Mouse (Mus musculus) testis, adult 10 weeks (tissue): ENCODE data around the gene 9930104L06Rik. TPM values are rescaled to one million over a fixed set of nuclear protein-coding genes. Genes with fewer than 3 reads are reported as not detected.

ENCODE experiments used
- polyA plus RNA-seq: library from polyadenylated mRNA; stranded (reverse); fragments of 350-450 nt; fragmentation: Illumina TruSeq; extraction: RNeasy Lipid Tissue Mini Kit (QIAGEN cat#74804); gene quantifications from one replicate; pipeline ENCODE4 v1.2.3, GENCODE M21; 2014; ENCODE audit warnings: low read depth, low replicate concordance

The 9930104L06Rik gene
- 6.5 TPM for polyA plus RNA-seq

DNA sequence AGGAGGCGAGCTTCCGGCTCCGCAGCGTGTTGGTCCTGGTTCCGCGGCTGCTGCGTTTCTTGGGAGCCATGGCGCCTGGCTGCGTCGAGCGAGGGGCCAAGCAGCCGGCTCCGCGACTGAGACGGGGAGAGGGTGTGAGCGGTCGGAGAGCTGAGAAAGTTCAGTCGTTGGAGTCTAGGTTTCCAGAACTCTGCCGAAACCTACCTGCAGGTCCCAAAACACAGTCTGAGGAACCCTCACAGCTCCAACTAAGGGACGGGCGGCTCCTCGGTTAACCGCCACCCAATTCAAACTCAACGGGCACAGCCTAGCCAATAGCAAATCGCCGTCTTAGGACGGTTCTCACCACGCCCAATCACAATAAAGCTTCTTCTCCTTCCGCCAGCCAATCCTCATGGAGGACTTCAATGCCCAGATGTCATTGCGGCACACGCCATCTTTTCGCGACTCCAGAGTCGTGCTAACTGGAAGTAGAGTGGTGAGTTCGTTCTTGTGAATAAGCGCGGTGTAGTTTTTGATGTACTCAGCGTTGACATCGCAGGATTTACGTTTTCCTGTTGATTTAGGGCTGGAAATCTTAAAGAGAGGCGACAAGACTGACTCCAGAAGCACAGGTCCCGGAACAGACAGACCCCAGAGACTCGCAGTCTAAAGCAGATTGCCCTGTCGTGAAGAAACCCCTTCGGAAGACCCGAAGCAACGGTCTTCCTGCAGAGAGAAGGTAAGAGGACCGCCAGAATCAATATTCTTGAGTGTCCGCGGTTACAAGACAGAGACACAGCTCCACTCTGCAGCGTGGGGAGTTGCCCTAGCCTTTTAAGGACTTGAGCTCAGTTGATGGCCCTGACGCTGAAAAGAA is at the start of gene 9930104L06Rik:
9930104L06Rik (plus strand) TSS at position 436 of the 859 bp plus-strand sequence.

DNA sequence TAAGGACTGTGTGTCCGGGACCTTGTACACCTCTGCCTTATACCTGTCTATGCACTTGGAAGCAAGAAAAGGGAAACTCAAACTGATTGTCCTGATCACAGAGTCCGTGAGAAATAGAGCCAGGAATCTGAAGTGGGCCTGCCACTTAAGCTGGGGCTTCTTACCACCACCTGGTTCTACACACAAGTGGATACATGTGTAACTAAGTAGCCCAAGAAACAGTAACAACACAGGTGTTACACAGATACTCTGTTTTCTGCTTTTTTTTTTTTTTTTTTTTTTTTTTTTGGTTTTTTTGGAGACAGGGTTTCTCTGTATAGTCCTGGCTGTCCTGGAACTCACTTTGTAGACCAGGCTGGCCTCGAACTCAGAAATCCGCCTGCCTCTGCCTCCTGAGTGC is 2.4 kb downstream of the 9930104L06Rik start, which contains the start of gene Cdca8:
Cdca8 (minus strand) TSS at position 101 of the 400 bp plus-strand sequence.

DNA sequence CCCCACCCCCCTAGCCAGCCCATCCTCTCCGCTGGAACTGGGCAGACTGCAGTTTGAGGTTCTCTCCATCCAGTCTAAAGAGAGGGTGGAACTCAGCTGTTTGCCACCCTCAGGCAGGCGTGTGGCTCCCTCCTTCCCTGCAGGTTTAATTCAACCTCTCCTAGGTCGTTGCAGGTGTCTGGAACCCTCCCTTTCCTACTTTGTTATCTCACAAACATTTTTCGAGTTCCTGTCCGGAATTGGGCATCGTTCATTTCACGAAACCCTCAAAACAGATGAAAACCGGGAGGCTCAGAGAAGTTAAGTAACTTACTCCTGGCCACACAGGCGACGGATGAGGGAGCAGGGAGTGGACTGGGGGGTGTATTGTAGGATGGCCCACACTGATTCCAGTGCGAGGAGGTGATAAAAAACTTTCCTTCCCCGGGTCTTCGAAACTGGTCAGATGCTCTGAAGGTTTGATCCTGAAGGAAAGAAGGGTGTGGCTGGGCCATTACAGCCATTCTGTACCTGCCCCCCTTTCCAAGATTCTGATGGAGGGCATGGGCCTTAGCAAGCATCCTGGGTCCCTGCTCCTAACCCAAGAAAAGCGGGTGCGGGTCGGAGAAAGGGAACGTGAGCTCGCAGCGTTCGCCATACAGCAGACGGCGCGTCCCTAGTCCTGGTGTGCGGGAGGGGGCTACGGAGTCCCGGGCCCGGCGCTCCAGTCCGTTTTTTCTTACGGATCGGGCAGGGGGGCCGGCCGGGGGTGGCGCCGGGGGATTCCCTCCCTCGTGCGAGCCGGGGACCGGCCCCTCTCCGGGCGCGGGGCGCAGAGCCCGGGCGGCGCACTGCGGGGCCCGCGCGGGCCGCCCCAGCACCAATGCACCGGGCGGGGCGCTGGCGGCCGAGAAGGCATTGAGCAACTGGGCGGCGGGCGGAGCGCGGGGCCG is 49.1 kb downstream of the 9930104L06Rik start, which contains the start of gene Rspo1:
Rspo1 (plus strand) TSS at position 760 of the 932 bp plus-strand sequence.

Other genes with a start within 250 kb of the 9930104L06Rik start
- gene Utp11, start 243.4 kb upstream of the 9930104L06Rik start, polyA plus RNA-seq: 27.2 TPM
- gene Fhl3, start 236.3 kb upstream of the 9930104L06Rik start, polyA plus RNA-seq: not detected
- 57.9 TPM for gene Sf3a3, start 222.3 kb upstream of the 9930104L06Rik start, polyA plus RNA-seq
- gene Inpp5b, start 195.2 kb upstream of the 9930104L06Rik start, polyA plus RNA-seq: 16.8 TPM
- 102 TPM for gene Mtf1, start 134.9 kb upstream of the 9930104L06Rik start, polyA plus RNA-seq
- 31.1 TPM for gene Yrdc, start 86.4 kb upstream of the 9930104L06Rik start, polyA plus RNA-seq
- gene 1110065P20Rik, start 85.9 kb upstream of the 9930104L06Rik start, polyA plus RNA-seq: 4.7 TPM
- 0.07 TPM for gene Maneal, start 74.9 kb upstream of the 9930104L06Rik start, polyA plus RNA-seq
- gene Epha10, start 56.1 kb upstream of the 9930104L06Rik start, polyA plus RNA-seq: 0.90 TPM
- 97.7 TPM for gene Cdca8, start 2.3 kb downstream of the 9930104L06Rik start, polyA plus RNA-seq
- 0.57 TPM for gene Rspo1, start 49.4 kb downstream of the 9930104L06Rik start, polyA plus RNA-seq
- 98.4 TPM for gene Gnl2, start 79.5 kb downstream of the 9930104L06Rik start, polyA plus RNA-seq
- gene Dnali1, start 128.7 kb downstream of the 9930104L06Rik start, polyA plus RNA-seq: 56.0 TPM
- gene Snip1, start 129.6 kb downstream of the 9930104L06Rik start, polyA plus RNA-seq: 28.3 TPM
- gene Meaf6, start 148.1 kb downstream of the 9930104L06Rik start, polyA plus RNA-seq: 46.8 TPM
- not detected for gene Zc3h12a, start 190.8 kb downstream of the 9930104L06Rik start, polyA plus RNA-seq